Mouse (Mus musculus) brain, embryonic 14.5 days (tissue): ENCODE measurements around the gene 1700025G04Rik. TPM values are rescaled to one million over a fixed set of nuclear protein-coding genes. Genes with fewer than 3 reads are reported as not detected.
"Not testable (repeated sequence)": the region's sequence is repeated elsewhere in the genome, so short reads cannot be mapped to it uniquely, and the experiment has no call there.

Experiments used
- DNase-seq: peaks from one replicate; pipeline ENCODE4 v3.0.0-alpha.2; 2011; ENCODE audit warnings: low read depth
- CTCF ChIP-seq: fragments of 200-500 bp; IDR thresholded peaks from 2 replicates; pipeline ENCODE4 v1.5.1; 2012; ENCODE audit warnings: inconsistent platforms, mild to moderate bottlenecking, moderate library complexity, borderline replicate concordance; ENCODE audit not compliant: insufficient read depth, insufficient read length; ENCODE audit errors: extremely low read depth
- POLR2A ChIP-seq: fragments of 200-500 bp; IDR thresholded peaks from 2 replicates; pipeline ENCODE4 v1.6.1; 2012; ENCODE audit warnings: mild to moderate bottlenecking, inconsistent platforms, borderline replicate concordance; ENCODE audit not compliant: poor library complexity, insufficient read depth, insufficient read length, severe bottlenecking; ENCODE audit errors: extremely low read depth
- polyA plus RNA-seq: library from polyadenylated mRNA; depleted of rRNA; stranded (reverse); fragments of >200 nt; gene quantifications from 2 replicates; pipeline ENCODE4 v1.2.3, GENCODE M21; 2012

Gene 1700025G04Rik
- polyA plus RNA-seq, 1 experiment: 26.3 TPM

DNA sequence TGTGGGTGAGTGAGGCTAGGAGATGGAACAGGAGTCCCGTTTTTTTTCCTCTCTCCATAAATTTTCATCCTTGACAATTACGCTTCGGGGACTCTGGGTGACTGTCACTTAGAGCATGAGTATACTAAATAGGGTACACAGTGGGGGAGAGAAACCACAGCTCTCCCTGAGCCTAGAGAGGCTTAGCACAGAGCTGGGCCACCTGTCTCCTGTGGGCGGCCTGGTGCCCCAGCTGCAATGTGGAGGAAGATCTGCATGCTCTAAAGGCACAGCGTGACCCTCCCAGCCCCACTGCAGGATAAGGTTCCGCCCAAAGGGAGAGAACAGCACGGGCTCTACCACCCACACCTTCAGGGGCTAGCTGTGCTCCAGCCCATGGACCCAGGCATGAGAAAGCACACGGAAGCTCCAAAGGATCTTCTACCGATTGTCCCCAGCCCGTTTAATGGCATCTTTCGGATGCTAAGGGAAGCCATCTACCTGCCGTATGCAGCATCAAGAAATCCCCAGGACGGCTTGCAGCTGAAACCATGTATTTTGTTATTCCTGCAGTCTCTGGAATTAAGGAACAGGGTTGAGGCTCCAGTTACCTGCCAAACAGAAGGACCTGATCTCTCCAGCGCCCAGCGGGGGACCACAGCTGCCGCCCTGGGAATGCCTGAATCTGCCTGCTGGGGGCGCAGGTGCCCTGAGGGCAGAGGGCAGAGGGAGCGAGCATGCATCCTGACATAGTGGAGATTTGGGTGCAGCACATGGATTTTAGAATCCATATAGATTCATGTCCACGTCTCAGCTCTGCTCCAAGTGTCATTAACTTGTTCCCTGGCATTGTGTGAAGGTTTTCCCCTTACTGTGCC, 243.8 kb downstream of the 1700025G04Rik start:
- no peak for TF ChIP-seq POLR2A
- TF ChIP-seq CTCF: peak; percentile 28; the same call in 1 of the 2 replicates
- DNase-seq: no peak

DNA sequence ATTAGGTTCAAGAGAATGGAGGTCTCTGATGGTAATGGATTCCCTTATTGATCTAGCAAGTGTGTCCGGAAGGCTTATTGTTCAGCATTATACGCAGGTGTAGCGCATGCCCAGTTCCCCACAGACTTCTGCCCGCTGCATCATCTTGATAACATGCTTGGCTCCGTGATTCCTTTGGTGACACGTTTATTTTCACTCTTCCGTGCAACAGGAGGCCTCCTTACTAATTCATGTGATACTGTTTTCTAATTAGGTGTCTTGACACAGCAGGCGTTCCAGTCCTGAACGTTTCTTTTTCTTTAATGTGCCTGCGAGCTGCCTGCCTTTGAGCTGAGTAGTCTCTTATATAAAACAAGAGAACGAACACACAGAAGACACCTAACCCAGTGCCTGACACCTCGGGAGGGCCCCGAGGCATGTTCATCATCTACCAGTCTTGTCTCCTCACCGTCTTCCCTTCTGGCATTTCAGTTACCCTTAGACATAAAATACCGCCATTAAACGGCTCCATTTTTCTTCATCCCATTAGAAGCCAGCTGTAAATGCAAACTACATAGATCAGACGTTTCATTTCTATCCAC, 244.6 kb downstream of the 1700025G04Rik start:
- no peak for TF ChIP-seq CTCF
- no peak for TF ChIP-seq POLR2A
- peak; percentile 53 for DNase-seq

DNA sequence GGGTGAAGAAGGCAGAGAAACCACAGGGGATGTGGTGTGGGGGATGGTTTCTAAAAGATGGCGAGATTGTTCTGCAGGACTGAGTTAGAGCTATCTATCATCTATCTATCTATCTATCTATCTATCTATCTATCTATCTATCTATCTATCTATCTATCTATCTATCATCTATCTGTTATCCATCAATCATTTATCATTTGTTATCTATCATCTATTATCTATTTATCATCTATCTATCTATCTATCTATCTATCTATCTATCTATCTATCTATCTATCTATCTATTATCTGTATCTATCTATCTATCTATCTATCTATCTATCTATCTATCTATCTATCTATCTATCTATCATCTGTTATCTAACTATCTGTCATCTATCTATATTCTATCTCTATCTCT, 249.6 kb downstream of the 1700025G04Rik start:
- DNase-seq: not testable (repeated sequence)

DNA sequence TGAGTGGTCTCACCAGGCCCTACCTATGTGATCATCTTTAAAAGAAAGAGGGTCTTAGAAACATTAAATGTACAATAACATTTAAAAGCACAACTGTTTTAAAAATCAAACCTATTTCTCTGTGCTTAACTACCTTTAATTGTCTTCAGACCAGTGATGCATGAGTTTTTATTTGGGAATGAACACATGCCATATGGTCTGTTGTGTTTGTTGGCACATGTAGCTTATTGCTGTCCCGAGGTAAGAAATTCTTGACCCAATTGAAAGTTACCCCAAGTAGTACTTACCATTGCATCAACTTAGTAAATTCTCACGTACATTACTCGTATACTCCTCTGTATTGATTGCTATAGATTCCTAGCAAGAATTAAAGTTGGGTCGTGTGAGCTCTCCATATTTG, 254.7 kb downstream of the 1700025G04Rik start:
- TF ChIP-seq POLR2A: no peak
- no peak for TF ChIP-seq CTCF
- DNase-seq: no peak

DNA sequence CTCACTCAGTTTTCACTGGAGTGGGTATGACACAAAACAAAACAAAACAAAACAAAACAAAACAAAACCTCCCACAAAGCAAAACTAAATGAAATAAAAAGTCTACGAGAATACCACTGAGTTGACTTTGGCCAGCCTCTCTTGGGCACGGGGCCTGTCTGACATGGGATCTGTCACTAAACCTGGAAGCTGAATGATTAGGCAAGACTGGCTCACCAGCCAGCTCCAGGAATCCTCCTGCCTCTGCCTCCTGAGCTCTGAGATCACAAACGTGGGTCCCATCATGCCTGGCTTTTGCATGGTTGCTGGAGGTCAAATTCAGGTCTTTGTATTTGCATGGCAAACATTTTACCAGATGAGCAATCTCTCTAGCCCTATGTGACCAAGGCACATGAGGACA, 258.1 kb downstream of the 1700025G04Rik start:
- no peak for DNase-seq
- TF ChIP-seq POLR2A (no peak), CTCF (no peak)

DNA sequence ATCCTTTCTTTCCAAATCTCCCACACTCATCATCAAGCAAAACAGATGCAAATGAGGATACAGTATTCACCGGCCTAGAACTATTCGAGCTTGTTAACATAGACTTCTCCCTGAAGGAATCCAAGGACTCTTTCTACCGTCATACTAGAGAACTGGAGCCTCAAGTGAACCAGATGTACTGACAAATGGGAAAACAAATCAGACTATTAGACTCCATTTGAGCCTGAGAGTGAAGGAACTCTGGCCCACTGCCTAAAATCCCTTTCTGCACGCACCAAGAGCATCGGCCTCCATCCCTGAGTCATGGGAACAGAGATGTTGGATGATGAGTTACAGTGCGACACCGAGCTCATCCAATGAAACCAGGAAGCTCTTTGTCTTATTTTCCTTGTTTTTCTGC, 264.9 kb downstream of the 1700025G04Rik start:
- DNase-seq: peak; percentile 56
- TF ChIP-seq CTCF: no peak
- no peak for TF ChIP-seq POLR2A

DNA sequence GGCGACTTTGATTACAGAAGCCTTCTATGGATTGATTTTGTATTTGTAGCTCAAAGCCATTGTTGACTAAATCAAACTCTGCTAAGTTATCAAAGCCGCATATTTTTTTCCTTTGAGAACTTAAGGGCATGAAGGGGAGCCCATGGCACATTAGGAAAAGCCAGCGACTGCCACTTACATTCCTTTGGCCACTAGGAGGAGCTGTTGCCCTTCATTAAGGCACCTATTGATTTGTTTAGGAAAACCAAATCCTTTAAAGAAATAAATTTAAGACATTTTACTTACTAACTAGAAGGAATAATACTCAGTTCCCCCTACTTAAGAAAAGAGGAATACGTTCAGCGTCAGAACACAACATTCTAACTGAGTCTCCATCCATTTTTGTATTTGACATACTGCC, 269.5 kb downstream of the 1700025G04Rik start:
- DNase-seq: peak; percentile 91
- TF ChIP-seq CTCF: peak; percentile 83; the same call in 1 of the 2 replicates
- no peak for TF ChIP-seq POLR2A

DNA sequence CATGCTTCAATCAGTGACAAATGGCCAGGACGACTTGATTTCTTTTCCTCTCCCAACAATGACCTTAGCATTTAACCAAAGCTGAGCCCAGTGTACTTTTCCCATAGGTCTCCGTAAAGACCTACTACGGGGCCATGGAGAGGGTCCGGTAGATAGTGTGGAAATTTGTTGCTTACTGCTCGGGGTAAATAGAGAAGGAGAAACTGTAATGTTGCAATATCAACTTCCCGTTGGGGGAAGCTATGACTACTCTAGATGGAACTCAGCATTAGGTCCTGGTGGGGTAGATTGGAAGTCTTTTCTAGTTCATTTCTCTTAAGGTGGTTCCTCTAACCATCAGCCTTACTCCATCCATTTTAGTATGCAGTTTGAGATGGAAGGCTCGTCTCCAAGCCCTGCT, 270.7 kb downstream of the 1700025G04Rik start:
- TF ChIP-seq POLR2A (no peak), CTCF (no peak)

DNA sequence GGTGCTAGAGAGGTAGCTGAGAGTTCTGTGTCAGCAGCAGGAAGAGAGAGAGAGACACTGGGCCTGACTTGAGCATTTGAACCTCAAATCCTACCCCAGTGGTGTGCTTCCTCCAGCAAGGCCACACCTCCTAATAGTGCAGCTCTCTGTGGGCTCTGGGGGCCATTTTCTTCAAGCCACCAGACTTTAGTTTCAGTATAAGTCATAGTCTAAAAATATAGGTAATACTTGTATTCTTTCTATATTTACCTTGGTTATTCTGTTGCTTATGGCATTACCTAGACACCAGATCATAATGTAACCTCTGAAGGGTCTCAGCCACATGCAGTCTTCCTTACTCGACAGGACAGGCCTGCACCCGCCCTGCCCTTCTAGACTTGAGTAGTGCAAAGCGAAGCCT, 273.9 kb downstream of the 1700025G04Rik start:
- TF ChIP-seq POLR2A (no peak), CTCF (no peak)
- no peak for DNase-seq

More for the DNA sequence above, 270.7 kb downstream of the 1700025G04Rik start:
- DNase-seq: no peak

DNA sequence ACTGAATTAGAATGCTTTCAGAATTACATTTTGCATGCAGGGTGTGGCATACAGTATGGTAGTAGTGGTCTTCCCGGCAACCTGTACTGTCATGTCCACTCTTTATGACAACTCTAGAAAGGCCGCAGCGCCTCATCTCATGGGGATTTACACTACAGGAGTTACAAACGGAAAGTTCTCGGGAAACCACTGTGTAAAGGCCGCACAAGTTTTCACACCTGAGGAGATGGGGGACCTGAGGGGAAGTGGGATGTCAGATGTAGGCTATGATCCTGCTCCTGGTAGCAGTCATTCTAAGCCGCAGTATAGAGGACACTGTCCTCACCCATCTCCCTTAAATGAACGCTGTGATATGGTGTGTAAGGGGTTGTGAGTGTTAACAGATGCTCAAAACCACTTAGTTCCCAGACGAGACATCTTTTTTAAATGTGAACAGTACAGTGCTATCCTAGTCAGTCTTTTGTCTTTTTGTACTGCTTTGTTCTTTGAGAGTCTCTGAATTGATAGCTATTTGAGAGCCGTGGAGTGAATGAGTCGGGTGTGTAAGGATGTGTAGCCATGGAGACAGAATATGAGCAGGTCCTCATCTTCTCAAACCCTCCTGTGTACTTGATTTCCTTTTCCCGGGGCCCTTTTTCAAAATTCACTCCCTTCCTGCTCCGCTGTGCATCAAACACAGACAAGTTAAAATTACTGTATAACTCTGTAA, 277.8 kb downstream of the 1700025G04Rik start:
- peak; percentile 35 for DNase-seq
- no peak for TF ChIP-seq POLR2A
- no peak for TF ChIP-seq CTCF

DNA sequence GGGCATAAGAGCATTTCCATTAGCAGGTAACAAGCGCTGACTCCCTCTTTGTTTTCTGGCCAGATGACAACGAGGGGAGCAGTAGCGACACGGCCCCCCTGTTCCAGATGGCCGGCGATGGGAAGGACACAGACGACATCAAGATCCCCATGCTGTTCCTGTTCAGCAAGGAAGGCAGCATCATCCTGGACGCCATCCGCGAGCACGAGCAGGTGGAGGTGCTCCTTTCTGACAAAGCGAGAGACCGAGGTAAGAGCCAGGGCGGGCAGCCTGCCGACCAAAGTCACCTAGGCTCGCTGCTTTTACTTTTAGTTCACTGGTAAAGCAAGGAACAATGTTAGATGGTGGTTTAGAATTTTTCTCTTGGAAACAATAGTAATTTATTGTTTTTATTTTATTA, 278.5 kb downstream of the 1700025G04Rik start:
- TF ChIP-seq CTCF (no peak), POLR2A (no peak)

DNA sequence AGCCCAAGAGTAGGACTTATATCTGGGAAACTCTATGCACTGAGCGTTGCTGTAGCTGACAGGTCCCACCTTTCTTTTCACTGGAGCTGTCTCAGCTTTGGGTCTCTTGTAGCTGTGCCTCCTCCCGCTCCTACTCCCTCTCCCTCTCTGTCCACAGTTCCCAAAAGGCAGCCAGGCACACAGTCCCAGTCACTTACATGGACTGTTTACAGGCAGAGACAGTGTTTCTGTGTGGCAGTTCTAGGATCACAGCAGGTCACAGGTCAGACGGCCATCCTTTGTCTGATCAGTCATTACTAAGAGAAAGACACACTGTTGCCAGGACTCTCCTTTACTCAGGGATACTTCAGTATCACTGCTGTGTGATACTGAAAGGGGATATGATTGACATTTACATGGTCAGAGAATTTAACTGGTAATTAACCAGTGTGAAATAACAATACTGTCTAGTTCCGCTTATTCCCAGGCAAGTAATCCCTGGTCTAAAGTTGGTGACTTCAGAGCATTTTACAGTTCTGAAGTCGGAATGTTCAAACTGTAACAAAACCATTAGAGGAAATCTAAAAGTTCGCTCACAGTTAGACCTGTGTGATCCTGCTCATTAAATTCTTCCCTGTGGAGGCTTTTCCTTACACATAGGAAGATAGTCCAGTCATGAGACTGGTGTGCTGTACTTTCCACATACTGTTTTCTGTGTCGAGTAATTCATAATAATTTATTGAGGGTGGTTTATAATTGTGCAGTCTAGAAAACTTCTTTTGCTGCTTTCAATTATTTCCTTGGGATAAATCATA, 279.1 kb downstream of the 1700025G04Rik start:
- no peak for TF ChIP-seq CTCF
- TF ChIP-seq POLR2A: no peak
- DNase-seq: peak; percentile 56

More for the DNA sequence above, 278.5 kb downstream of the 1700025G04Rik start:
- peak; percentile 27 for DNase-seq
